Mouse (Mus musculus): Measurements from ENCODE around the gene Prl2c2.
"Not testable (repeated sequence)": the region's sequence is repeated elsewhere in the genome, so short reads cannot be mapped to it uniquely, and the experiment has no call there.

Gene Prl2c2

GRCm38 (mm10) chr13:13005283-13005682 lies at the start of gene Prl2c2:
Gene Prl2c2, minus strand, starts transcription at chr13:13005383.
- DNase-seq: not testable (repeated sequence)

DNA sequence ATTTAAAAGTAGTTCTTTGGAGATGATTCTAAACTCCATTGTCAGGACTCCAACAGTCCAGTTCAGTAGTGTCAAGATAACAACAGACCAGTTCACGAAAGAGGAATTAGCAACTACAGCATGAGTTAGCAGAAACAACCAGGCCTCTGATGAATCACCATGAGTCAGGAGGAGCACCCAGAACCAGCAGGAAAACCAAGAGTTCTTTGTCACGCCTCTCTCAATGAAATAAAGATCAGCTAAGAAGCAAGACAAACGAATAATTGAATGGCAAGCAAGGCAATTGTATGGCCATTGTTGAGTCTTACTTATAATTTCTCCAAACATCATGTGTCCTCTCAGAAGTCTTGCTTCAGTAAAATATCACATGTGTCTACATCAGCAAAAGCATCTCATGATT lies 20.7 kb upstream of the Prl2c2 start:
- DNase-seq: not testable (repeated sequence)

DNA sequence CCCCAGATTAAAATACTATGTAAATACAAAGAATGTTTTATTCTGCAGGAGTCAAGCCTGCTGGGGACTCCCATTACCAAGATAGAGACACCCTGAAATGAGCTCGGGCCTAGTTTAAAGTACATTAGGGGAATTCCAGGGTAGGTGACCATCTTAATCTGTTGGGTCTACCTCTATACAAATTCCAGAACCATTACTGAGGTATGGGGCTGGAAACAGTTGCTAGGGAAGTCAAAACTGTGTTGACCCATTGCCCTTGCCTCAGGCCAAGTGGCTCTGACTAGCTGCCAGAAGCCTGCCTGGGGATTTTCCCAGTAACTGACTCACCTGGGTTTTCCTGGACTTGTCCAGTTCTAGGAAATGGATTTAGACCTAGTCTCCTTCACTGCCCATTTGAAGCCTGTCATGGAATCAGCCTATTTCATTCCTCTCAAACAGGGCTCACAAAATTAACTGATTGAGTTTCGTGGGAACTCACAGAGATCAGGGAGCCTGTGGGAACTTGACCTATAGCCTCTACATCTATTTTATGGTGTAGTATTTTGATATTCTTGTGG lies 8.9 kb upstream of the Prl2c2 start:
- not testable (repeated sequence) for DNase-seq
